Mouse (Mus musculus) G1E (cell line): Measurements from ENCODE around the gene Cenpf. TPM values are rescaled to one million over a fixed set of nuclear protein-coding genes. Genes with fewer than 3 reads are reported as not detected.

Source experiments
- ATAC-seq: 2 replicates; pipeline ENCODE4 v1.8.0; 2016; ENCODE audit warnings: mild to moderate bottlenecking; ENCODE audit not compliant: insufficient number of reproducible peaks, poor library complexity, low FRiP score, severe bottlenecking; ENCODE audit errors: extremely low read depth
- DNase-seq: peaks from one replicate; pipeline ENCODE4 v3.0.0; 2012; ENCODE audit warnings: low spot score
- H3K27me3 ChIP-seq: 2 replicates; pipeline ENCODE4 v1.6.1; 2012; ENCODE audit warnings: mild to moderate bottlenecking, low read length, inconsistent platforms; ENCODE audit not compliant: insufficient read depth
- H3K36me3 ChIP-seq: replicated peaks from 2 replicates; pipeline ENCODE3; 2012; ENCODE audit warnings: mild to moderate bottlenecking, inconsistent platforms
- H3K4me1 ChIP-seq: 2 replicates; pipeline ENCODE4 v1.6.1; 2012; ENCODE audit warnings: low read depth, low read length, inconsistent platforms, mixed read lengths; ENCODE audit not compliant: insufficient read depth
- H3K4me3 ChIP-seq: 2 replicates; pipeline ENCODE4 v1.5.1; 2012; ENCODE audit warnings: low read depth, mild to moderate bottlenecking, inconsistent platforms, low read length, moderate library complexity, mixed read lengths
- H3K9me3 ChIP-seq: replicated peaks from 2 replicates; pipeline ENCODE4 v1.6.1; 2012; ENCODE audit warnings: inconsistent platforms
- CTCF ChIP-seq: IDR thresholded peaks from 2 replicates; pipeline ENCODE4 v1.5.1; 2012; ENCODE audit warnings: low read depth, low read length, inconsistent platforms, mixed read lengths
- GATA1 ChIP-seq: IDR thresholded peaks from 2 replicates; pipeline ENCODE4 v1.6.1; 2012; ENCODE audit warnings: borderline replicate concordance, low read length, inconsistent platforms, mixed read lengths
- GATA2 ChIP-seq: IDR thresholded peaks from 2 replicates; pipeline ENCODE4 v1.6.1; 2012; ENCODE audit warnings: low read depth, low read length, inconsistent platforms, borderline replicate concordance
- POLR2AphosphoS5 ChIP-seq: IDR thresholded peaks from 2 replicates; pipeline ENCODE4 v1.6.1; 2012; ENCODE audit warnings: low read depth, low read length, inconsistent platforms; ENCODE audit not compliant: insufficient replicate concordance
- TAL1 ChIP-seq: conservative IDR thresholded peaks from 2 replicates; pipeline ENCODE4 v1.6.1; 2012; ENCODE audit warnings: low read depth, low read length, inconsistent platforms, mixed read lengths
- polyA plus RNA-seq: library from polyadenylated mRNA; stranded (reverse); fragments of >175 nt; gene quantifications from 2 replicates; pipeline ENCODE4 v1.2.3, GENCODE M21; 2012
- total RNA-seq, 2 experiments: library from RNA; stranded (forward) in 1 of 2; stranded (reverse) in 1 of 2; fragments of 200-1000 nt in 1 of 2; fragments of >200 nt in 1 of 2; fragmentation: Nextera tagmentation in 1 of 2; gene quantifications; 2 replicates each; pipeline ENCODE4 v1.2.3; 2014 to 2017

The Cenpf gene
- total and polyA plus RNA-seq, 3 experiments, result 3.6 to 115 (median 42.3) TPM

DNA sequence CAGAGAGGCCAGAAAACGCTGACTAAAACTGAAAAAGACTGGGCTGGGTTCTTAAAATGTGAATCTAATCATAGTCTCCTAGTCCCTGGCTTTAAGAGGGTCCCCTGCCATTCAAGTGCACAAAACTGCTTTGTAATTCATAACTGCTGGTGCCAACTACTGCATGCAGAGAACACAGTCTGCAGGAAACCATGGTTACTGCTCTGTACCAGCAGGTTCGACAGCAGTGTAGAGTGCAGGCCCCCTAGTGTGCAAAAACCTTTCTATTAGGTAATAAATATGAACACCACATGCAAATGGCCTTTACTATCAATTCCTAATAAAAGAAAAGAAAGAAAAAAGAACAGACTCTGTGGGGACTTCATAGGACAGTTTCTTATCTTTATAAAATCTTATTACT is 42.5 kb downstream of the Cenpf start:
- Histone ChIP-seq H3K4me3 (no peak overlapping the region), H3K36me3 (peaks cover 88% of the 10 kb centered on the region), H3K27me3 (no peaks in the 10 kb centered on the region), H3K4me1 (no peaks in the 10 kb centered on the region), H3K9me3 (no peaks in the 10 kb centered on the region)
- TF ChIP-seq GATA2, result no peak
- no peak for TF ChIP-seq GATA1
- TF ChIP-seq CTCF, result no peak
- TF ChIP-seq TAL1, result no peak
- no peak for TF ChIP-seq POLR2AphosphoS5
- DNase-seq (no peak), ATAC-seq (no peak)

GRCm38 (mm10) chr1:189644700-189645345 is 43.1 kb downstream of the Cenpf start:
- Histone ChIP-seq H3K27me3 (no peaks in the 10 kb centered on the region), H3K4me3 (no peak overlapping the region), H3K9me3 (no peaks in the 10 kb centered on the region), H3K4me1 (no peaks in the 10 kb centered on the region), H3K36me3 (peaks cover 84% of the 10 kb centered on the region)
- DNase-seq, result no peak
- ATAC-seq, result no peak
- TF ChIP-seq CTCF, result no peak
- TF ChIP-seq TAL1, result no peak
- no peak for TF ChIP-seq POLR2AphosphoS5
- TF ChIP-seq GATA1, result no peak
- TF ChIP-seq GATA2, result no peak

GRCm38 (mm10) chr1:189639581-189639980 is 48.3 kb downstream of the Cenpf start:
- Histone ChIP-seq H3K36me3 (peaks cover 40% of the 10 kb centered on the region), H3K27me3 (no peaks in the 10 kb centered on the region), H3K9me3 (no peaks in the 10 kb centered on the region), H3K4me3 (no peak overlapping the region), H3K4me1 (no peaks in the 10 kb centered on the region)
- ATAC-seq, result no peak
- no peak for DNase-seq
- TF ChIP-seq POLR2AphosphoS5 (no peak), CTCF (no peak), GATA1 (no peak)

DNA sequence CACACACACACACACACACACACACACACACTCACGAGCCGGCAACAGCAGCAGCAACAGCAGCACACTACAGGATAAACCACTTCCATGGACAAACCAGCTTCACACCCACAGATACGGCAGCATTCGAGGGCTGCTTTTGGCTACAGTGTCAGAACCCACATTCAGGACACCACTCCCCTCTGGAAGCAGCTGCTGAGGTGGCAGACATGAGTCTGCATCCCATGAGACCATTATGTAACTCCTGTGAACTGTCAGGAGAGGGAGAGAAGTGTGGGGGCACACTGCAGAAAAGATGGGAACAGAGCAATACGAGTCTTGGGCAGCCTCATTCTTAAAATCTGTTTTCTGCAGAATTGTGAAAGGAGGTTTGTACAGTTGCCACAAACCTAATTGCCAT is 54.1 kb downstream of the Cenpf start:
- ATAC-seq (no peak), DNase-seq (no peak)
- TF ChIP-seq CTCF, result no peak
- no peak for TF ChIP-seq GATA2
- no peak for TF ChIP-seq POLR2AphosphoS5
- no peak for TF ChIP-seq TAL1
- TF ChIP-seq GATA1, result no peak
- Histone ChIP-seq H3K4me1 (no peaks in the 10 kb centered on the region), H3K4me3 (no peak overlapping the region), H3K9me3 (no peaks in the 10 kb centered on the region), H3K27me3 (no peaks in the 10 kb centered on the region), H3K36me3 (peaks cover 2% of the 10 kb centered on the region)

GRCm38 (mm10) chr1:189631906-189632675 is 55.8 kb downstream of the Cenpf start:
- no peaks in the 10 kb centered on the region for H3K27me3 ChIP-seq
- TF ChIP-seq GATA1 (no peak), POLR2AphosphoS5 (no peak), GATA2 (no peak), TAL1 (no peak), CTCF (no peak)
- no peaks in the 10 kb centered on the region for H3K4me1 ChIP-seq
- H3K4me3 ChIP-seq, result no peak overlapping the region
- no peak for ATAC-seq
- H3K36me3 ChIP-seq, result no peaks in the 10 kb centered on the region
- DNase-seq, result no peak
- H3K9me3 ChIP-seq, result peaks cover 1% of the 10 kb centered on the region; the same call in 1 of the 2 replicates

DNA sequence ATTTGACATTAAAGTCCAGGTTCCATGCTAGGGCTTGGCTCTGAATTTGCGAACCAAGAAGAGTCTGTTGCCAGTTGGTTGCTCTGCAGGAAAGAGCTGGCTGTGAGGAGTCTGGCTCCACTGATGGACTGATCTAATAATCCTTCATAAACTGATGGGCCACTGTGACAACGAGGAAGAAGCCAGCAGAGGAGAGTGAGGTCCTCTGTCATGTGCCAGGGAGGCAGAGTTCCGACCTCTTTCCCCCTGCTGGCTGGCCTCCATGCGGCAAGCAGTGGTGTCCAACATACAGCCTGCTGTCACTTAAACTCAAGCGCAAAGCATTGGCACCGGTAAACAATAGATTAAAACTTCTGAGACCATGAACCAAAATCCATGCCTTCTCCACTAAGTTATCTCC is 57.9 kb downstream of the Cenpf start:
- peaks cover 10% of the 10 kb centered on the region for H3K9me3 ChIP-seq
- ATAC-seq (no peak), DNase-seq (no peak)
- no peaks in the 10 kb centered on the region for H3K27me3 ChIP-seq
- no peaks in the 10 kb centered on the region for H3K4me1 ChIP-seq
- TF ChIP-seq CTCF (no peak), POLR2AphosphoS5 (no peak), TAL1 (no peak), GATA2 (no peak)
- no peaks in the 10 kb centered on the region for H3K36me3 ChIP-seq
- no peak overlapping the region for H3K4me3 ChIP-seq
